Mouse (Mus musculus): ENCODE data around the gene Sgms1.

GRCm38 (mm10) chr19:32120798-32121197, 268.7 kb downstream of the Sgms1 start:
- TF ChIP-seq MYOD1 (IDR thresholded peaks at IDR 0.05; ENCODE audit: control insufficient read depth, insufficient read length, low read depth) (no peak), CTCF (IDR thresholded peaks at IDR 0.05; ENCODE audit: control insufficient read depth, insufficient read depth, insufficient read length) (no peak), MAX (IDR thresholded peaks at IDR 0.05) (no peak)

All from C2C12 (cell line).